Mouse (Mus musculus) ovary, postnatal 14 days (tissue): ENCODE measurements around the gene Bpifc.

ENCODE experiments used
- DNase-seq: peaks from one replicate; pipeline ENCODE4 v3.0.0; 2022; ENCODE audit warnings: low spot score

The Bpifc gene

GRCm38 (mm10) chr10:86011172-86011571 lies 523 bp downstream of the Bpifc start:
- DNase-seq = no peak

- DNase-seq = no peak
Observed at GRCm38 (mm10) chr10:86010636-86011035, 1.1 kb downstream of the Bpifc start.

GRCm38 (mm10) chr10:86009688-86010087 lies 2.0 kb downstream of the Bpifc start:
- DNase-seq = no peak

GRCm38 (mm10) chr10:86006455-86006854 lies 5.2 kb downstream of the Bpifc start:
- DNase-seq = no peak

- no peak for DNase-seq
Observed at GRCm38 (mm10) chr10:86000447-86000846, 11.2 kb downstream of the Bpifc start.

GRCm38 (mm10) chr10:85994543-85995104 lies 17.1 kb downstream of the Bpifc start:
- no peak for DNase-seq

GRCm38 (mm10) chr10:85993836-85994235 lies 17.9 kb downstream of the Bpifc start:
- no peak for DNase-seq

- no peak for DNase-seq
Observed at GRCm38 (mm10) chr10:85992412-85992811, 19.3 kb downstream of the Bpifc start.

- DNase-seq = no peak
Observed at GRCm38 (mm10) chr10:85989412-85990115, 22.1 kb downstream of the Bpifc start.

- DNase-seq = no peak
Observed at GRCm38 (mm10) chr10:85972915-85973314, 38.8 kb downstream of the Bpifc start.

GRCm38 (mm10) chr10:85971826-85972225 lies 39.9 kb downstream of the Bpifc start:
- no peak for DNase-seq

GRCm38 (mm10) chr10:85969894-85970620 lies 41.6 kb downstream of the Bpifc start:
- no peak for DNase-seq

GRCm38 (mm10) chr10:85968731-85969130 lies 43.0 kb downstream of the Bpifc start:
- DNase-seq = no peak

GRCm38 (mm10) chr10:85968157-85968634 lies 43.5 kb downstream of the Bpifc start:
- peak; percentile 85 for DNase-seq

- no peak for DNase-seq
Observed at GRCm38 (mm10) chr10:85967411-85968156, 44.1 kb downstream of the Bpifc start.

GRCm38 (mm10) chr10:85966476-85966875 lies 45.2 kb downstream of the Bpifc start:
- no peak for DNase-seq

GRCm38 (mm10) chr10:85964316-85964715 lies 47.4 kb downstream of the Bpifc start:
- no peak for DNase-seq

- DNase-seq = no peak
Observed at GRCm38 (mm10) chr10:85962897-85963296, 48.8 kb downstream of the Bpifc start.

- peak; percentile 98 for DNase-seq
Observed at GRCm38 (mm10) chr10:85957464-85957950, 54.2 kb downstream of the Bpifc start, which contains the start of gene Rtcb. Gene Rtcb (minus strand): TSS chr10:85957823.

GRCm38 (mm10) chr10:85956871-85957419 lies 54.8 kb downstream of the Bpifc start:
- no peak for DNase-seq

- no peak for DNase-seq
Observed at GRCm38 (mm10) chr10:85954429-85954828, 57.3 kb downstream of the Bpifc start.

- DNase-seq = no peak
Observed at GRCm38 (mm10) chr10:85953401-85953800, 58.3 kb downstream of the Bpifc start.
